In genomic region chr16:23416261-23416656, GRCm38 (mm10) we compare ENCODE assay signal across 9 mouse cellular contexts. TPM values are rescaled to one million over a fixed set of nuclear protein-coding genes. Genes with fewer than 3 reads are reported as not detected.
DNase-seq lines count a peak whose midpoint lies in the region; ATAC-seq and TF ChIP-seq lines count a peak whose summit lies in the region.
"Had no signal": no experiment of that assay in that cellular context is flagged by ENCODE, and none has a peak within 500 bp of the region (broad histone marks: within the 10 kb centered on the region; RNA-seq: fewer than 3 reads in every experiment).

No protein-coding gene starts in this region.

- H3K27me3 ChIP-seq in forebrain, postnatal 0 days (ENCODE audit: insufficient read depth, low read length) = no peaks in the 10 kb centered on the region
- peaks cover 3% of the 10 kb centered on the region; the same call in 1 of the 2 replicates for H3K27me3 ChIP-seq in hindbrain, embryonic 12.5 days
- peaks cover 6% of the 10 kb centered on the region; the same call in 1 of the 2 replicates for H3K27me3 ChIP-seq in limb, embryonic 15.5 days

- no peak overlapping the region for H3K27ac ChIP-seq in forebrain, postnatal 0 days (ENCODE audit: low read depth, low read length)
- H3K27ac ChIP-seq in hindbrain, embryonic 12.5 days = no peak overlapping the region
- no peak overlapping the region; the same call in 1 of the 2 replicates for H3K27ac ChIP-seq in limb, embryonic 15.5 days

- DNase-seq in ZHBTc4 (ENCODE audit: low read depth, low spot score) = peak; percentile 91
- DNase-seq in forebrain, postnatal 0 days = no peak
- DNase-seq in neural tube, embryonic 10.5 days (ENCODE audit: extremely low spot score, low spot score) = peak; percentile 27
- DNase-seq in left cerebral cortex, postnatal 36 days (ENCODE audit: low spot score in 2 of 2) = no peak
- no peak for DNase-seq in T-cell, adult 2 months (ENCODE audit: low spot score)
- no peak for DNase-seq in layer of hippocampus, adult 18-20 months (ENCODE audit: low spot score in 2 of 2)

- H3K9me3 ChIP-seq in forebrain, postnatal 0 days (ENCODE audit: low read length) = no peaks in the 10 kb centered on the region
- no peaks in the 10 kb centered on the region for H3K9me3 ChIP-seq in hindbrain, embryonic 12.5 days (replicated peaks)
- no peaks in the 10 kb centered on the region for H3K9me3 ChIP-seq in limb, embryonic 15.5 days

- H3K4me1 ChIP-seq in forebrain, postnatal 0 days (ENCODE audit: insufficient read depth) = no peaks in the 10 kb centered on the region
- H3K4me1 ChIP-seq in hindbrain, embryonic 12.5 days = peaks cover 17% of the 10 kb centered on the region
- H3K4me1 ChIP-seq in limb, embryonic 15.5 days = peaks cover 13% of the 10 kb centered on the region

- no peak overlapping the region for H3K9ac ChIP-seq in forebrain, postnatal 0 days
- no peak overlapping the region for H3K9ac ChIP-seq in hindbrain, embryonic 12.5 days
- H3K9ac ChIP-seq in limb, embryonic 15.5 days = no peak overlapping the region

- WGBS in forebrain, postnatal 0 days = 49% methylated on average over 10 of the region's 10 CpGs
- 25% methylated on average over 10 of the region's 10 CpGs for WGBS in hindbrain, embryonic 12.5 days
- WGBS in limb, embryonic 15.5 days = 33% methylated on average over 10 of the region's 10 CpGs

- no peak for TF ChIP-seq CTCF in forebrain, postnatal 0 days (IDR thresholded peaks at IDR 0.05; ENCODE audit: low read depth)

- no peaks in the 10 kb centered on the region for H3K36me3 ChIP-seq in forebrain, postnatal 0 days (ENCODE audit: insufficient read depth)
- no peaks in the 10 kb centered on the region for H3K36me3 ChIP-seq in hindbrain, embryonic 12.5 days
- no peaks in the 10 kb centered on the region for H3K36me3 ChIP-seq in limb, embryonic 15.5 days

- no peak for ATAC-seq in forebrain, postnatal 0 days
- ATAC-seq in hindbrain, embryonic 12.5 days (ENCODE audit: low FRiP score) = no peak
- ATAC-seq in limb, embryonic 15.5 days (ENCODE audit: insufficient number of reproducible peaks, low FRiP score, low TSS enrichment, low read depth) = no peak

- H3K4me3 ChIP-seq in forebrain, postnatal 0 days (ENCODE audit: low read depth, low read length) = no peak overlapping the region
- H3K4me3 ChIP-seq in hindbrain, embryonic 12.5 days = no peak overlapping the region
- no peak overlapping the region for H3K4me3 ChIP-seq in limb, embryonic 15.5 days

- H3K4me2 ChIP-seq in forebrain, postnatal 0 days (ENCODE audit: low read depth) = peak overlapping the region; percentile 30
- H3K4me2 ChIP-seq in hindbrain, embryonic 12.5 days (replicated peaks) = peak overlapping the region; percentile 40
- peak overlapping the region; percentile 32 for H3K4me2 ChIP-seq in limb, embryonic 15.5 days

- intact Hi-C loops in left cerebral cortex, postnatal 36 days (cut with DNase I) = no loop called here

RNA-seq across cellular contexts. Expression of gene Rtp1, which starts 12.7 kb away (rescaled TPM):
- total RNA-seq in forebrain, postnatal 0 days (2014; rRNA removed) = 0.31 and 0.62 TPM in 2 replicates
- polyA plus RNA-seq in forebrain, postnatal 0 days (2015; fragmentation: Nextera tagmentation; extraction: Ambion mirVana) = 0.21 and 0.22 TPM in 2 replicates
- polyA plus RNA-seq in hindbrain, embryonic 12.5 days (2016; fragmentation: Nextera tagmentation; extraction: Ambion mirVana) = not detected in 2 replicates
- polyA plus RNA-seq in limb, embryonic 15.5 days (2015; fragmentation: Nextera tagmentation; extraction: Ambion mirVana) = not detected in 2 replicates
- total RNA-seq in left cerebral cortex, postnatal 36 days (2021) = under 1 TPM; 0.35 to 0.36 TPM
- under 1 TPM; 0.38 to 0.57 TPM for total RNA-seq in layer of hippocampus, adult 18-20 months (2021)
- polyA plus RNA-seq: large intestine, adult 2 months had no signal

Comparison
In these comparisons a context has a peak if more than half of its experiments do, and no peak if none do; other contexts are left out.
1. DNase-seq: peak in ZHBTc4 (single experiment) and neural tube, embryonic 10.5 days (single experiment); none in forebrain, postnatal 0 days (single experiment), left cerebral cortex, postnatal 36 days (0 of 2), T-cell, adult 2 months (single experiment) and layer of hippocampus, adult 18-20 months (0 of 2).
2. Peak in every context shown above with its lines, with median percentiles within 50 percentile points of each other: H3K4me2 ChIP-seq.